Mouse (Mus musculus): ENCODE data around the gene Zcchc13.

Zcchc13 gene

DNA sequence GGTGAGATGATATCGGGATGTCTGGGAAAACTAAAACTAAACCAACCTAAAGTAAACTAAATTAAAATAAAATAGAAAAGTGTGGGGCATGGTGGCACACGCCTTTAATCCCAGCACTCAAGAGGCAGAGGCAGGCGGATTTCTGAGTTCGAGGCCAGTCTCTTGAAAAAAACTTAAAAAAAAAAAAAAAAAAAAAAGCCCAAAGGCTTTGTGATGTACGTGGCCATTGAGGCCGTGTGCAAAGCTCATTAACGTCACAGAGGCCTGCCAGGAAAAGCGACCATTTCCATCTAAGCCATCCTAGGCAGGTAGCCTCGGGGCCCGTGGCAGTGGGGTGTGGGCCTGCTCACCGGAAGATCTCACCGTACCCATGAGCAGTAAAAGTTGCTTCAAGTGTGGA, at the start of gene Zcchc13:
TSS of gene Zcchc13 (plus strand) at position 284 of the 400 bp plus-strand sequence.
- no peak for DNase-seq (ENCODE audit: low read depth, low spot score)

DNA sequence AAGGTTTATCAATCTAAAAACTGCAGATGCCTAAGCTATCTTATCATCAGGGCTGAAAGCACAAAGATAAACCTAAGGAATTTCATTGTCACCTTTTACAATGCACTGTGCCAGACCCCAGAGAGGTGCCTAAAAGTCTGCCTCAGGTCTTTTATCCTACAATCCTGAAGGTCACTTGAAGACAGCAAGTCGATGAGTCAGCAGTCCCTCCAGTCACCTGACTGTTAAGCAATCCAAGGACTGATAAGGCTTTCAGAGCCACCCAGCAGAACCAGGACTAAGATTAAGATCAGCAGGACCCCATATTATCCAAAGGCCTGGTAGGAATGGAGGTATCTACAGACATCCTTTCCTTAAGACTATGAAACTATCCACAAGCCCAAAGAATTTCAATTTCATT, 46.1 kb upstream of the Zcchc13 start:
- DNase-seq (ENCODE audit: low read depth, low spot score), result no peak

DNA sequence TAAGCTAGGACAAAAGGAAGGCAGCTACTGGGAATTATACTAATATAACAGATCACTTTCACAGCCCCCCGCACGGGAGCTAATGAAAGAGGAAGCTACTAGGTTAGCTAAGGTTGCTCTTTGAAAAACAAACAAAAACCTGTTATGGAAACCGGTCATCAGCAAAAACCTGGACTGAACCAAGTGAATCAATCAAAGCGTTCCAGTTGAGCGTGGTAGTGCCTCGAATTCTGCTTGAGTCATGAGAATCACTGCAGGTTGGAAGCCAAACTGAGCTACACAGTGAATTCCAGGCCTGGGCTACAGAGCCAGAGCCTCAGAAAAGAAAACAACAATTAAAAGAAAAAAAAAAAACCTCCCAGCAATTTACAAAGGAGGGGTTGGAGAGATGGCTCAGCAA, 38.3 kb upstream of the Zcchc13 start:
- no peak for DNase-seq (ENCODE audit: low read depth, low spot score)

DNA sequence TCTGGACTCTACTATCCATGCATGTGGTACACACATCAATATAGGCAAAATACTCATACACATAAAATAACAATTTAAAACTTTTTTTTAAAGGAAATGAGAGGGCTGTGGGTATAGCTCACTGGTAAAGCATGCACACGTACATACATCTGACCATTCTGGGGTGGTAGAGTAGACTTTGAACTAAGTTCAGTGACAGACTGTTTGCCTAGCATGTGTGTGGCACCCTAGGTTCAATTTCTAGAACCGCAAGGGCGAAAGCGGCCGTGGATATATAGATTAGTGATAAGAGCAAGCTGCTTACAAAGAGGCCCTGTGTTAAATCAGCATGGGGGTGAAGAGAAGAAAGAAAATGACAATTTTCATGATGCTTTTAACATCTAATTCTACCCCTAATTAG, 27.8 kb upstream of the Zcchc13 start:
- no peak for DNase-seq (ENCODE audit: low read depth, low spot score)

DNA sequence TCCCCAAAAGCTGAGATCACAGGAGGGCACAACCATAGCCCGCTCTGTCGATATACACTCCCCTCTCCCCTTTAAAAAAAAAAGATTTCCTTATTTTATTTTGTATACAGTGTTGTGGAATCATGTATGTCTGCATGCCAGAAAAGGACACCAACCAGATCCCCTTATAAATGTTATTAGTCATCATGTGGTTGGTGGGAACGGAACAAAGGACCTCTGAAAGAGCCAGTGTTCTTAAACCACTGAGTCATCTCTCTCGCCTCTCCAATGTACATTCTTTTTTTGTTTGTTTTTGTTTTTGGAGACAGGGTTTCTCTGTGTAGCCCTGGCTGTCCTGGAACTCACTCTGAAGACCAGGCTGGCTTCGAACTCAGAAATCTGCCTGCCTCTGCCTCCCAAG, 26.2 kb upstream of the Zcchc13 start:
- no peak for DNase-seq (ENCODE audit: low read depth, low spot score)

DNA sequence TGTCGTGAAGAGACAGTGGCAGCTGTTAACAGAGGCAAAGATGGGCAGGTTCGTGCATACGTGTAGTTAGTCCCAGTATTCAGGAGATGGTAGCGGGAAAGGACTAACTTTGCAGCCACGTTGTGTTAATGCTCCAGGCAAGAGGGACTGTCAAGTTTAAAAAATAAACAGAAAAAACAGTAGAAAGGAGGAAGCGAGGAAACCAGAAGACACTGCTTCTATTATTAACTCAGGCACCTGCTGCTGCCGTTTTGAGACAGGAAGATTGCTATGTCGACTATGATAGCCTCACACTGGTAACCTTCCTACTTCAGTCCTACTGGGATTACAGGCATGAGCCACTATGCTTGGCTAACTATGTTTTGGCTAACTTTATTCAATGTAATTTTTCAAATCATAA, 24.9 kb upstream of the Zcchc13 start:
- no peak for DNase-seq (ENCODE audit: low read depth, low spot score)

DNA sequence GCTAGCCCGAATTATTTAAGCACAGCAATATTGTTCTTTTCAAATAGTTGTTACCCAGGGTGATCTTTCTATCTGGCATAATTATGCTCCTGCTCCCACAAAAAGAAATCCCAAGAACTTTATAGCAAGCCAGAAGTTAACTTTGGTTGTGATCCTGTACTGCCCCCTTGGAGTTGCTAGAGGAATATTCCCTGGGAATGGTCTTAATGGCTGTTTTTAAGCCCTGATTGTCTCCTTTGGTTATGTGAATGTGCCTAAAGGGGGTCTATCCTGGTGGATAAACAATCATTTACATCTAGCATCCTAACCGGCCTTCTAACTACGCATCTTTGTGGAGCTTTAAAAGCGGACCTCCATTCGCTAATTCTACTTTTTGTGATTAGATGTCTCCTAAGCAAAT, 20.0 kb upstream of the Zcchc13 start:
- no peak for DNase-seq (ENCODE audit: low read depth, low spot score)

DNA sequence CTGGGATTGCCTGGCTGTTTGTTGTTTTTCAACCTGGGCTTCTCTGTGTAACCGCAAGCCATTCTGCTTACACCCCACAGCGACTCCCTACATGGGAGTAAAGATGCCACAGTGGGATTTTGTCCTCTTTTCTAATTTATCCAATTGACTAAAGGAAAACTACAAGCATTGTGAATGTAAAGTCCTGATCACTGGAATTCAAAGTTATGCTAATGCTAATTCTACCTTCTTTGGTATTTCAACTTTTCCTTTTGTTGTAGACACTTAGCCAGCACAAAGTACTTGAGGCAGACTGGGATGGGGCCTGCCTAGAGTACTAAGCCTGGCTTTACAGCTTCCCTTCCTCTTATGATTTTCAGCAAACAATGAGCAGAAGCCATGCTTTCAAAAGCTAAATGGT, 18.9 kb upstream of the Zcchc13 start:
- DNase-seq (ENCODE audit: low read depth, low spot score), result no peak

DNA sequence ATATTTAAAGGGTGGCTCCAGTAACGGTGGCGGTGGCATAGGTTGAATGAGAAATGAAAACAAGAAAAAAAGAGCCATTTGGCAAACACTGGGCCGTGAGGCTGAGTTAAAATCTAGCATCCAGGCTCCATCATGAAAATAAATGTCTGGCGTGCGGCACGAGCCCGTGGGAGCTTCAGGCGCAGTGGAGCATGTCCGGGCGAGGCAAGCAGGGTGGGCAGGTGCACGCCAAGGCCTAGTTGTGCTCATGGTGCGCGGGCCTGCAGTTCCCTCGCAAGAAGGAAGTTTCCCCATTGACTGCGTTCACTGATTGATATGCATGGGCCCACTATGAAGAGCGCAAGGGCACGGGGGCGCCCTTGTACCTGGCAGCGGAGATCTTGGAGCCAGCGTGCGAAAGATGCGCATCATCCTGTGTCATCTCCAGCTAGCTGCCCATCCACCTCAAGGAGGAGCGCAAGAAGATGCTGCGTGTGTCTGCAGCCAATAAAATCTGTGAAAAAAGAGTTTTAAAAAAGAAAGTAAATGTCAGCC, 15.6 kb upstream of the Zcchc13 start:
- DNase-seq (ENCODE audit: low read depth, low spot score), result no peak

DNA sequence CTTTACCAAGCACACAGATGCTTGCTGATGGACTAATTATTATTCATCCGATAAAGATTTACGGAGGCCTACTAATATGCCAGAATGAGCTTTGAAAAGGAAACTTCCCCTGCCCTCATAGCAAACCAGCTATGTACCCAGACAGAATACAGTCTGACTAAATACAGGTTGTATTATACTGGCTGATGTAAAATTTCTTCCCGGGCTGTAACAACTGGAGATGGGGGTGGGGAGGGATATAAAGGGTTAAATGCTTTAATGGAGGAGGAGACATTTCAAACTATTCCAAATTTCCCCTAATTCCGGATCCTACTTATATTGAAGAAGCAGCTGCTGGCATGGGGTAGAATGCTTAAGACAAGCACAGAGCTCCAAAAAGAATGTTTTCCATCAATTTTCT, 14.9 kb upstream of the Zcchc13 start:
- no peak for DNase-seq (ENCODE audit: low read depth, low spot score)

DNA sequence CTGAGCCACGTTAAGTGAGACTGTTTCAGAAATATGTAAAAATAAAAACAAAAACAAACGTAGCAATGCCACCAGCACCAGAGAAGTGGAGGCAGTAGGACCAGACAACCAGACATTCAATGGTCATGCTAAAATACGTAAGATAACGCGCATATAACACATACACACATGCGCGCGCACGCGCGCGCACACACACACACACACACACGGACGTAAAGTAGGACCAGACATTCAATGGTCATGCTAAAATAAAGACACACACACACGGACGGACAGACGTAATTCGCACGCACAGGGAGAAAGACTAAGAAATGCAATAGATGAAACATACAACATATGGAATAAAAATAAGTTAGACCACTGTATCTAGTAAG, 14.2 kb upstream of the Zcchc13 start:
- no peak for DNase-seq (ENCODE audit: low read depth, low spot score)

DNA sequence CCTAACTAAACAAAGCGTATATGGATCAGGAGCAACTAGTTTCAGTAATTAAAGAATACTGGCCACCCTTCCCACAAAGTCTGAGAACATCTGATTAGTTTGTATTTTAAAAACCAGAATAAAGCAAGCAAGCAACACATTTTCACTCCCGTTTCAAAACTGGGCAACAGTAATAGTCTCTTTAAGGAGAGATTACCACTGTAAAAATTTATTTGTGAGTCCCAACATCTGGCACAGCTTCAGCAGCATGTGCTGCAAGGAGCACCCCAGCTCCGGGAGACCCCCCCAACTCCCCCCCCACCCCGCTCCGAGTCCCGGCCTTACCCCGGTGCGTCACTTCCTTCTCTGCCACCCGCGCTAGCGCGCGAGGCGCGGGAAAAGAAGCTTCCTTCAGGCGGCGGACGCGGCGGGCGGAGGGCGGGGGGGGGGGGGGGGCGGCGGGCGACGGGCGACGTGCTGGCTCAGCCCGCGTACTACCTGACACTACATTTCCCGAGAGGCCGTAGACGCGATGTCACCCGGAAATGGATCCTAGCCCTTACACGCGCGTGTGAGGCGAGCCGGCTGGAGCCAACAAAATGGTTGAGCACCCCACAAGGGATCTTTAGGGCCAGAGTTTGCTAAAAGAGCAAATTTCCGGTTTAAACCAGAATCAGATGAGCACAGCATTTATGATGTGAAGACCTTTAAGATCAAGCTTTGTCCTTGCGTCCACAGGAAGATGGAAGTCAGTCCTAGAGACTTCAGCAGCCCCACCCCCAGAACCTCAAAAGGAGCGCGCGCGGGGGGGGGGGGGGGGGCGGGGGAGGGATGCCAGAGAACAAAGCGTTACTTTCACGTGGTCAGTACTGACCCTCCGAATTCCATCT, 13.6 kb upstream of the Zcchc13 start:
- DNase-seq (ENCODE audit: low read depth, low spot score), result peak; percentile 73

DNA sequence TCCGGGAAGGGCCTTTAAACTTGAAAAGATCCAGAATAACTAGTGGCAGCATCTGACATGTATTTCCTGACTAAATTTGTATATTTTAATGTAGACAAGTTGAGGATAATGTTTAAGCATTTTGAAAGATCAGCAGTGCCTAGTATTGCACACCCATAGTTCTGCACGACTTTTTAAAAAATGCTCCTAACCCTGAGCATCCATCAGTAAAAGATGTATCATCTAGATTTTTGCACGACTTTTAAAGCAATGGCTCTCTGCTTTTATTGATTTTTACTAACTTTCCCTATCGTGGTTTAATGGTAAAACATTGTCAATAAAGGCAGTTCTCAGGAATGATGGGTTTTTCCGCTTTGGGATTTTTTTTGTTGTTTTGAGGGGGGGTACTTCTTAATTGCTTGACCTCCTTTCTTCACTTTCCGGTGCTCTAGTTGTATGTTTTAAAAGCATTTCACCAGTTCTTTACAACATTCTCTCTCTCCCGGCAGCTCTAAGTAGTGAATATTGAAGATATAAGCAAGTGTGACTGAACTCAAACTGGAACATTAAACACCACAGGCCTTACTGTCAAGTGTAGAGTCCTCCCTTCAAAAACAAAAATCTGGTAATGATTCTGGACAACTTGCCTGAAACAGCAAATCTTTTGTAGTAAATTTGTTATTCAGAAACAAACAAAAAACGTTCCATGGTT, 12.8 kb upstream of the Zcchc13 start:
- no peak for DNase-seq (ENCODE audit: low read depth, low spot score)

DNA sequence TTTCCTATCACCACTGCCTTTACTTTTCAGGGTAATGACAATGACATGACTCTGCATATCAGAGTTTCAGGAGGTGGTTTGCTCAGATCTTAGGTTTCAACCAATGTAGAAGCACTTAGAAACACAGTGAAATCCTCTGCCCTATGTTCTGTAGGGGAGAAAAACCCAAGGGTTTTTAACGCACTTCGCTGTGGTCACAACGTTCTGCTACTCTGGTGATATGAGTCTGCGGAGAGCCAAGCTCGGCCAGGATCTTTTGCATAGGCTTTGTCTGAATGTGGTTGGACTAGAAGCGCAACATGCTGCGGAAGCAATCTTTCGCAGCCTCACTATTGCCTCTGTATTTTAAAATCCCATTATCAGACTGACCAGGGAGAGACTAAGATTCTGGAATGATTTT, 8.6 kb upstream of the Zcchc13 start:
- DNase-seq (ENCODE audit: low read depth, low spot score), result no peak

DNA sequence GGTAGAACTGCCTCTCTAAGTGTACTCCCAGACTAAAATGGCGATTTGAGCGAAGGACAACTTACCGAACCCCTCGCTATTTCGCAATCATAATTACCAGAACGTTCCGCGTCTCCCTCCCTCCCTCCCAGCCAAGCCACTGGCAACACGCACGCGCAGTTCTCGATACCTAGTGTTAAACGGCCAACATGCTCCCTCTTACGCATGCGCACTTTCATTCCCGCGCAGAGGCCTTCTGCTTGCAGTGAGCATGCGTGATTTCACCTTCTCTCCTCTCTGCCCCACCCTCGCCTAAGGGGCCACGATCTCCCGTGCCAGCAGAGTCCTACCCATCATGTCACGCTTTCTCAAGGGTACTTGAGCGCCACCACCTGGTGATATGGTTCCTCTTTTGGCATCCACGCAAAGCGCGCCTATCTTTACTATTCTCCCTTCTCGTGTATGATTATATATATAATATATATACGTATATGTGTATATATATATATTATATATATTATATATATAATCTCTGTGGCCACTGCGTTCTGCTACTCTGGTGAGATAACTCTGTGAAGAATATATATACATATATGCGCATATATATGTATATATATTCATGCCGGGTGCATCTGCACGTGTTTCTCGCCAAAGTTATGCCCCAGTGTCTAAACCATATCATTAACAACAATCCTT, 8.0 kb upstream of the Zcchc13 start:
- peak; percentile 96 for DNase-seq (ENCODE audit: low read depth, low spot score)

DNA sequence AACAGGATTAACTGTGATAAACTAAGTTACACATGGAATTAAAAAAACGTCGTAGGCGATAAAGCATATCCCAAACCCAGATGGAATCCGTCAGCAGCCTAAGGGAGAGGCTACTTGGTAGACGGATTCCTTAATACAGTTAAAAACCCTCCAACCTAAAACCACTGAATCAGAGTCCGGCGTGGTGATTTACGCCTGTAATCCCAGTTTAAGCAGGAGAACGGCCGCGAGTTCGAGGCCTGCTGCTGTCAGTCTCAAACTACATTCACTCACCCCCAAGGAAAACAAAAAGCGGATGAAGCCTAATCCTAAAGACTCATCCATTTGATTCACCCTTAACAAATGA, 7.5 kb upstream of the Zcchc13 start:
- DNase-seq (ENCODE audit: low read depth, low spot score), result no peak

DNA sequence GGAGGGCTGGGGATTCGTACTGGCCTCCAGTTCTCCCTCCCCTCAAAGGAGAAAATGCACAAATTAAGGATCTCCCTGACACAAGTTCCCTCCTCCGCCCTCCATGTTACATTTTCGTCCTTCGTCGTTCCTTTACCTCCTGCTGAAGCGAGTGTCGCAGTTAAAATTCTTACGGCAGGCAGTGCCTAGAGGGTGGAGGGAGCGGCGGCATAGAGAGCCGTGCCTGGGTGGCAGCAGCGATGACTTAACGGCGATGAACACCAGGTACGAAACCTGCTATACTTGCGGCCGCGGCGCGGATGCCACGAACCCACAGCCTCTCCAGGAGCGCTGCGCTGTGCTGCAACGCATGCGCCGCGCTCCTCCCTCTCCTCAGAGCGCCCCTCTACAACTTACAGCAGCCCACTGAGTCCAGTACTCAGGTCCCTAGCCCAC, 7.0 kb upstream of the Zcchc13 start:
- no peak for DNase-seq (ENCODE audit: low read depth, low spot score)

DNA sequence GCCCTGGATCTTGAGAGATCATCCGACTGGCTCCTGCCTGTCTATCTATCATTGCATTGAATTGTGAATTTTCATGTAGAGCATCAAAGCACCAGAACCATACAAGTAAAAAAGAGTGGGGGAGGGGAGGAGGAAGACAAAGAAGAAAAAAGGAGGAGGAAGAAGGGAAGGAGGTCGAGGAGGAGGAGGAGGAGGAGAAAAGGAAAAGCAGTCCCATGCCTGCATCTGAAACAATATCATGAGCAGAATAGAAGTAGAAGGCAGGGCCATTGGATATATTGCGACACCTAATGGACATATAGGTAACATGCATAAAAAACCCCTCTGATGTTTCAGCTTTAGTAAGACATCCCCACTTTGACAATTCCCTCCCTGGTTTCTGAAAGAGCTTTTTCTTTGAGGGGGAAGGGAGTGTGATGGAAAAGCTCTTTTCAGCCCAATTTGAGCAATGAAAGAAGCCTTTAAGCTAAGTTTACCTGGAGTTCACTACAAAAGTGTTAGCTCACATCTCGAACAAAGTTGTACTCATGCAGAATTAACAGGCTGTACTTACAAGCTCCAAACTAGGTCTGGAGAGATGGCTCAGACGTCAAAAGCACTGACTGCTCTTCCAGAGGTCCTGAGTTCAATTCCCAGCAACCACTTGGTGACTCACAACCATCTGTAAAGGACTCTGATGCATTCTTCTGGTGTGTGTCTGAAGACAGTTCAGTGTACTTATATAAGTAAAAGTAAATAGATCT, 5.8 kb upstream of the Zcchc13 start:
- DNase-seq (ENCODE audit: low read depth, low spot score), result no peak

DNA sequence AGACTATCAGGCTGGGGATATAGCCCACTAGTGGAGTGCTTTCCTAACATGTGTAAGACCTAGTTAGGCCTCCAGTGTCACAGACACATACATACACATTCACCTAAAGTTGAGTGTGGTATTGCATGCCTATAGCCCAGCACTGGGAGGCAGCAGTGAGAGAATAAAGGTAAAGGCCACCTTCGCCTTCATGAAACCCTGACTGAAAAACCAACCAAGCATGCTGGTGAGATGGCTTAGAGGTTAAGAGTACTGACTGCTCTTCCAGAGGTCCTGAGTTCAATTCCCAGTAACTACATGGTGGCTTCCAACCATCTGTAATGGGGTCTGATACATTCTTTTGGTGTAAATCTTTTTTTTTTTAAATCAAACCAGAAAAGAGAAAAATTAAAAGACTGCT, 1.5 kb upstream of the Zcchc13 start:
- DNase-seq (ENCODE audit: low read depth, low spot score), result no peak

DNA sequence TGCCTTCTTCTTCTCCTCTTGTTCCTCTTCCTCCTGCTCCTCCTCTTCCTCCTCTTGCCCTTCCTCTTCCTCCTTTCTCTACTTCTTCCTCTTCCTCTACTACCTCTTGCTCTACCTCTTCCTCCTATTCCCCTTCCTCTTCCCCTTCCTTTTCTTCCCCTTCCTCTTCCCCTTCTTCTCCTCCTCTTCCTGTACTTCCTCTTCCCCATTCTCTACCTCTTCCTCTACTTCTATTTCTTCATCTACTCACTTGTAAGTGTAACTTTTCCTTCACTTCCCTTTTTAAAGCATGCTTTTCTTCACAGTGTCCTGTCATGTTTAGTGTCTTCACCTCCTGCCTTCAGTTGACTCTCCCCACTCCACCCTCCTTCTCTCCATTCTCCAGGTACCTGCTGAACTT, 3.5 kb downstream of the Zcchc13 start:
- DNase-seq (ENCODE audit: low read depth, low spot score), result no peak

DNA sequence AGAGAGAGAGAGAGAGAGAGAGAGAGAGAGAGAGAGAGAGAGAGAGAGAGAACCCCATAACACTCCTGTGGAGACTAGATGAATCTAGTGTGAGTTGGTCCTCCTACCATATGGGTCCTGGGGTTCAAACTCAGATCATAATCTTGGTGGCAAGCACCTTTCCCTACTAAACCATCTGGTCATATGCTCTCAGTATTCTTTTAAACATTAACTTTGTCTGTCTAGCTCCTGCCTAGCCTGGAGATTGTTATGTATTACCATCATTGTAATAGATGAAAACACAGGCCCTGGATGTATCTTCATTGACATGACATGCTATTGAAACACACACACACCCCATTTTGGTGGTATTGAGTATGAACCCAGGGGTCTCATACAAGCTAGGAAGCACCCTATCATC, 5.6 kb downstream of the Zcchc13 start:
- DNase-seq (ENCODE audit: low read depth, low spot score), result no peak

DNA sequence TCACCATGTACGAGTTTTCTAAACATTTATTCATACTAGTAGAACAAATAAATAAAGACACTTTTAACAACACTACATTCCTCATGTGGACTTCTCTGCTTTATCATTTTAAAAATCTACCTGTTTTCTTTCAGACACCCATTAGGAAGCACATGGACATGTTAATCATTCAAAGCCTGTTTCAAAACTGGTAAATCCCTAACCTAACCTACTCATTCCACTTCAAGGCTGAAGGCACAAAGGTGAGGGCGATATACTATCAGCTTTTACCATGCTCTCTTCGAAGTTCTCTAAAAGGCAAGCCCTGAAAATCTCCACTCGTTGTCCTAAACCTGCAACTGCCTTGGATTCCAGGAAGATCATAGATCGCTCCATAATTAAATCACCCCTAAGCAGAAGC, 8.2 kb downstream of the Zcchc13 start:
- no peak for DNase-seq (ENCODE audit: low read depth, low spot score)

Measured in embryo, embryonic 11.5 days (tissue).